Mouse (Mus musculus) testis, postnatal 10 days (tissue): Measurements from ENCODE around the gene Rgs6.

ENCODE experiments used
- DNase-seq: peaks from one replicate; pipeline ENCODE4 v3.0.0; 2021; ENCODE audit warnings: low spot score

Rgs6 gene

DNA sequence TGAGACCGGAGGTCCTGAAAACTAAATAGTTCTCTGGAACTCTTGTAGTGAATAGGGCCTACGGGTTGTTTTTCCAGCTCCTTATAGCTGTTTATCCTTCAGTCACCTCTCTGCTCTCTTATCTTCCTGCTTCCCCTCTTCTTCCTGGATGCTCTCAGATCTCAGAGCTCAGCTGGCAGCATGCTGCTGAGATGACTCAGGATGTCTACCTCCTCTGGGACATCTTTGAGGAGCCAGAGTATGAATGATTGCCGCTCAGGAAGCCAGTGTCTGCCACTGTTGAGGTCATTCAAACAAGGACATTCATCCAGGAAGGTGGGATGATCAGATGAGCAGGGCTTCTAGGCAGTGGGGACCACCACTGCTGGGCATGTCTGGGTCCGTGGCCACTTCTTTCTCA, 498.9 kb downstream of the Rgs6 start:
- no peak for DNase-seq

DNA sequence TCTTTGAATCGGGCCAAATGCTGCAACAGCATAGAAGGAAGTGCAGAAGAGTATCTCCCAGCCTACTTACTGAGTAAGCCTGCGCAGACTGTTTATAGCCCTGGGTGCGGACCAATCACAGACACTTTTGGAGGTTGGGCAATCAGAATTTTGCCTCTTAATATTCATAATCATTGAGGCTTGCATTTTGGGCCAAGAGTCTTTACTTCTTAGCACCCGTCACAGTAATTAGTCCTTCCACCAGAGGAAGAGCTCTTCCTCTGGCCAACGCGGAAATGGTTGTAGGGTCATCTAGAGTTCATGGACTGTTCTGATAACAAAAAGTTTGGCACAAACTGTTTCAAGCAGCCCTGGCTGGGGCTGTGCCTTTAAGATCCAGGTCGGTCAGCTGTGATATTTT, 499.5 kb downstream of the Rgs6 start:
- DNase-seq: no peak

DNA sequence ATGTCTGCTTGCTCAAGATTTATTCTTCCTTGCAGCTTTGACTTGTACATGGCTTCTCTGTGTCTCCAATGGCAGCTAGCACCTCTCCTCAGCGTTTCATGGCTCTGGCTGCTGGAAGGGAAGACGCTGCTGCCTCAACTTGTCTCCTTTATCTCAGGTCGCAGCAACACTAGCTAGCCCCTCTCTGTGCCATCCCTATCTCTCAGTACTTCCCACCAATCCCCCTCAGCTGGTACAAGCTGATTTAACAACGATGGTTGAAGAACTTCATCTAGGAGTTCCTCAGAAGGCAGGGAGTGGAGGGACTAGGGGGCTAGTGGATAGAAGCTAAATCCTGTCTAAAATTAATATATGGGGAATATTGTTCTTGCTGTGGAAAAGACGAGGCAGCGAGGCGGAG, 503.9 kb downstream of the Rgs6 start:
- no peak for DNase-seq

DNA sequence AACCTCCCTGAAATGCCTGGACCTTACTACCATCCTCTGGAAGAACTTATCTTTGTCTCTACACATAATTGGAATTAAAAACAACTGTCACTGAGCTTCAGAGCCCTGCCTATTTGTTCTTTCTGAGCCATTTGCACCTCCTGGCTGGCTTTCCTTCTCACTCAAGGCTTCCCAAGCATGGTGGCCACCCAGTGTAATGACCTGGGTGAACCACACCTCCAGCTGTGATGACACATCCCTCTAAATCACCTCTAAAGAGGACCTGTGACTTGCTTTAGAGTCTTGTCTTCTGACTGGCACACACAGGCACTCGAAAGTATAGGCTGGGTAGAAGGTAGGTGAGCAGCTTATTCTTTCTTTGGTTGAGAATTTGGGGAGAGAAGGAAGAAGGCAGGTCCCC, 509.7 kb downstream of the Rgs6 start:
- no peak for DNase-seq

DNA sequence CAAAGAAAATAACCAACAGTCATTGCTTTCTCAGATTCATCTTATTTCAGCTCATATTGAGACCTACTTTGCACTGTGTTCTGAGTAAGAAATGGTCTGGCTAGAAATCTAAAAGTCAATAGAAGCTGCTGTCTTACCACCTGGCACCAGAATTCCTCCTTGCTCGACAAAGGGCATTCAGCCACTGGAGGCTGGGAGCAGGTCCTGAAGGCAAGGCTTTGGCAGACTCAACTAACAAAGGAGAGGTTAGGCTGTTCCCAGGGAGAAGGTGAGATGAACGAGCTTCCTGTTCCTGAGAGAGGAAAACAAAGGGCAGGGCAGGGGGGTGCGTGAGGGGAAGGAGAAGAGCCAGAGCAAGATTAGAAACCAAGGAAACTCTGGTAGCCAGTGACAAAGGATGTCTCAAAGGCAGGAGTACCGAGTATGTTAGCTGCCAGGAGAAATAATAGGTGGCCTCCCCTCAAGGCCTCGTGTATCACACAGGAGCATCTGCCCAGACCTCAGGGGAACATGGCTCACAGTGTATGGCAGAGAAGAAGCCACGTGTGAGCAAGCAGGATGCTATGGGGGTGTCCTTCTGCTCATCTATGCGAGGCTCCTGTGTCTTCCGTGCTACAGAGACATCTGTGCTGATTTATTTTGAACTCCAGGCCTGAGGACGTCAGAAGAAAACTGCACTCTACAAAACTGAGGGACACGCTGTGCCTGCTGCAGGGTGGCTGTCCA, 510.7 kb downstream of the Rgs6 start:
- no peak for DNase-seq

DNA sequence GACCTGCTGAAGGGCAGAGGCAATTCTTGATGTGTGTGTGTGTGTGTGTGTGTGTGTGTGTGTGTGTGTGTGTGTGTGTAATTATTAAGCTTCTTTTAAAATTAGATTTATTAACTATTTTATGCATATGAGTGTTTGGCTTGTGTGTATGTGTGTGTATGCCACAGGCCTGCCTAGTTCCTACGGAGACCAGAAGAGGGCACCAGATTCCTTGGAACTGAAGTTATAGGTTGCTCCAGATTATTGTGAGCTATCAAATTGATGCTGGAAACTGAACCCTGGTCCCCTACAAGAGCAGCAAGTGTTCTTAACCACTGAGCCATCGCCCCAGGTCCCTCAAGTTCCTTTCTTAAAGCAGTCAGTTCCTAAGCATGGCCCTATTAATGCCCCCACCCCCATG, 511.8 kb downstream of the Rgs6 start:
- DNase-seq: no peak

DNA sequence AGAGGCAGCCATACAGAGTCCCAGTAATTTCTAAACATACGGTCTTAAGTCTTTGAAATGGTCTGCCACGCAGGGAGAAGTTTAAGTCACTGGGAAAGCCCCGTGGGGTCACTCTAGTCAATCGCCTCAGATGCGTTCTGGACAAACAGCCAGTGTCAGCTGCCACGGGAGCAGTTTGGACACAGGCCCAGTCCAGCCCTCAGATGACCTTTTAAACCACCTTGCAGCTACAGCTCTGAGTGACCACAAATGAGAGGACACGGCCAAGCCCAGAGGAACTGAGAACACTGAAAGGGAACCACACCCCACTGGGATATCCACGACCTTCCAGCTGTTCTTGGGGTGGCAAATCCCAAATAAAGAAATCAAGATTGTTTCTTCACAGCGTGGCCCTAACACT, 512.3 kb downstream of the Rgs6 start:
- peak; percentile 49 for DNase-seq

DNA sequence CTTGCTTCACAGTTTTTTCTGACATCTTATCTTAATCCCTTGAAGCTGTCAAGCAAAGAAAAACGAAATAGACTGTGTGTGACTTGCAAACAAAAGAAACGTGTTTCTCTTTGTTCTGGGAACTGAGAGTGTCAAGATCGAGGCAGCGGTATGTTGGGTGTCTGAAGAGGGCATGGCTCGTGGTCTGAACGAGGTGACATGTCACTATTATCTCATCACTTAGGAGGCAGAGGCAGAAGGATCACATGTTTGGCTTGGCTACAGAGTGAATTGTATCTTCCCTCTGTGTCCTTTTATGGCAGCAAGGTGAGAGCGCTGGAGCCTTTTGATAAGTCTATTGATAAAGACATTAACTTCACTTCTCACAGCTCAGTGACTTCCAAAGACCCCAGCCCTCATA, 512.8 kb downstream of the Rgs6 start:
- DNase-seq: no peak

DNA sequence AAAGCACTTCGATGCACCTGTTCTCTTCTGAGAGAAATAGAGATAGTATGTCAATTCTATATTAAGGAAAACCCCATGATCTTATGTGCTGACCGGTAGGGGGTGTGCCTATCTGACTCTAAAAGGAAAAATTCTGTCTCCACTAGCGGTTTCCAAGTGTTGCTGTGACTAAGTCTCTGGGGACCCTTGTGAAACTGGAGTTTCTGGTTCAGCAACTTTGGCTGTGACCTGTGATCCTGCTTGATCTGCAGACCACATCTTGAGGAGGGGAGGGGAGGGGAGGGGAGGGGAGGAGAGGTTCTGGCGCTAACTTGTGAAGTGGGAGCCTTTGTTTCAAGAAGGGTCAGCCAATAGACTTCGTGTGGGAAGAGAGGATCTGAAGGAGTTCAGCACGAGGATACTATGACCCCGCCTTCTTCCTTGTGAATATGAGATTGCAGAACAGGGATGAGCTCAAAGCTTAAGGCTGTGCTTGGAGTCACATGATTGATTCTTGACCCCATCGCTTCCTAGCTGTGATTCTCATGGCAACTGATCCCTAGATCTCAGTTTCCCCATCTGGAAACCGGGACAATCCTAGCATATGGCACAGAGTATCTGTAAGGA, 517.5 kb downstream of the Rgs6 start:
- no peak for DNase-seq

DNA sequence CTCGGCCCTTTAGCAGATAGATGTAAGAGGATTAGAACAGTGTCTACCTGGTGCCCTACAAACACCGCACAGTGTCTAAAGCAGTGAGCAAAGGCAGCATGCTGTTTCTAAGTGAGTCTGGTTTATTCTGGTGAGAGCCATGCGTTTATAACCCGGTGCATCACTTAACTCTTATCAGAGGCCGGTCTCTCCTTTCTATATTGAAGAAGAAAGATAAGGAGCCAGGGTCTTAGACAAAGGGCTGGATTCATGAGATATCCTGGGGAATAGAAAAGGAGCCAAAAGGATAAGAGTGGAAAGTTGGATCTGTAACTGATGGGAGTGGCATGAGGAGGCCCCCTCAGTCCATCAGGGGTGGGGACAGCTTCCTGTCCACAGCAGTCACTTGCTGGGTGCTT, 518.0 kb downstream of the Rgs6 start:
- no peak for DNase-seq

DNA sequence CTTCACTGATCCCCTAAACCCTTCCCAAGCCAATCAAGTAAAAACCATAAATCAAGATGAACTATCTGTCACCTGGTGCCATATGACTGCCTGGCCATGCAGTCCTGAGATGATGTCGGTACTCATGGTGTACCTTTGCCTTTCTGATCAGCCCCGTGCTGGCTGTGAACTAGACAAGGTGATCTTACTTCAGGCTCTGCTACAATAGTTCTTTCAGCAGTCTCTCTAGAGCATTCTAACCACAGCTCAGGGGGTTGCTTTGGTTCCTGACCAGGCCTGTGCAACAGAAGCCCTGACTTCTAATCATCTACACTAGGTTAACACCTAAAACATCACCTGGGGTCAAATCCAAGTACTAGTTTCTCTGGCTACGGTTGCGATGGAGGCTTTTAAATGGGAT, 521.4 kb downstream of the Rgs6 start:
- no peak for DNase-seq

DNA sequence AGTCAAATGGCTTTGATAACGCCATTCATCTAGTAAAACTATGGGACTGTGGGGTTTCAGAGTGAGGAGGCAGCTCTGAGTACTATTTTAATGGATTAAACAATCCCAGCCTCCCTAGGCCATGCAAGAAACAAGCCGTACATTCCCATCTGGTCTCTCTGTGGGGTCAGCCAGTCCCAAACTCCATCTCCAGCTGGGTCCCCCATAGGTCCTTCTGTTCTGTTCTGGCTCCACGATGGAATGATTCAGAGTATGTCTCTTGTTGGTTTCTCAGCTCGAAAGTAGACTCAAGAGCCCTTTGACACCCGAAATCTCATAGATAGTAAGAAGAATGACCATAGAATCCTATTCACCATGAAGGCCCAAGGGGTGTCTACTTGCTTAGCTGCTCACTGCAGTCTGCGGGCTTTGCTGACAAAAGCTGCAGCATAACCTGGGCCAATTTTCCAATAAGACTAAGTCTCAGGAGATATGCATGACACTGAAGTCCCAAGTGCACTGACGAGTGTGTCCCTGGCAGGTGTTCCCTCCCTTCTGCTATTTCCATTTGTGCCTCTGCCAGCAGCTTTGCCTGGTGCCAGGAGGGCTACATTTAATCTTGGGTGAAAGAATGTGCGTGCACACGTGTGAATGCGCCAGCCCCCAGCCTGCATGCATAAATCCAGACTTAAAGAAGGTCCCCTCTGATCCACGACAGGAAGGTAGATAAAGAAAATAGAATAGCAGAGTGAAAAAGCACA, 522.0 kb downstream of the Rgs6 start:
- no peak for DNase-seq

DNA sequence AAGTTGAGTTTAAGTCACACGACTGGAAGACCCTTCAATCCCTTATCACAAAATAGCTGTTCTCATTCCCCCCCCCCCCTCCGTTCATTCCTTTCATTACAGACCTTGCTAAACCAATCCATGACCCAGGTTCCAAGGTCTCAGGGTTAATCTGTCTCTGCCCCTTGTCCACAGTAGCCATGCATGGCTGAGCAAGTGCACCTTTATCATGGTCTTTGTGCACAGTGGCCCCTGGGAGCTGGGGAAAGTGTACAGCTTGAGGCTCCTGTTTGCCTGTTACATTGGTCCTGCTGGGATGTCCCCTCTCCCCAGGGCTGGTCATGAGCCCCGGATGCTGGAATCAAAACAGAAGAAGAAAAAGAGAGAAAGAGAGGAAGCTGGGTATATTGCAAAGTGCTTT, 522.6 kb downstream of the Rgs6 start:
- DNase-seq: no peak

DNA sequence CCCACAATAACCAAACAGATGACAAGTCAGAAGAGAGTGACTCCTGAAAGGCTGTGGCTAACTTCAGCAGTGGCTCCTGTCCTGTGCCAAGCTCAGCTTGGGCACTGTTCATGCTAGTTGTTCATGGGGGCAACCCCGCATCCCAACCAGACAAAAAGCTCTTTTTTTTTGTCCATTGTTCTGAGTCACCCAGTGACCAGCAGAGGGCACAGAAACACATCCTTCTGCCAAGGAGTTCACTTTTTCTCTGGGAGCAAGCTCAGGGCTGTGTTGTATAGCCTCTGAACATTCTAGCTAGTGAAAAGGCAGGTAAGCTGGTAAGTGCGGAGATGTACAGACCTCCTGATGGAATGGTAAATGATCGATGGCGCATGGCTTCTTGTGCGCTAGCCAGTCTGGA, 524.2 kb downstream of the Rgs6 start:
- no peak for DNase-seq

DNA sequence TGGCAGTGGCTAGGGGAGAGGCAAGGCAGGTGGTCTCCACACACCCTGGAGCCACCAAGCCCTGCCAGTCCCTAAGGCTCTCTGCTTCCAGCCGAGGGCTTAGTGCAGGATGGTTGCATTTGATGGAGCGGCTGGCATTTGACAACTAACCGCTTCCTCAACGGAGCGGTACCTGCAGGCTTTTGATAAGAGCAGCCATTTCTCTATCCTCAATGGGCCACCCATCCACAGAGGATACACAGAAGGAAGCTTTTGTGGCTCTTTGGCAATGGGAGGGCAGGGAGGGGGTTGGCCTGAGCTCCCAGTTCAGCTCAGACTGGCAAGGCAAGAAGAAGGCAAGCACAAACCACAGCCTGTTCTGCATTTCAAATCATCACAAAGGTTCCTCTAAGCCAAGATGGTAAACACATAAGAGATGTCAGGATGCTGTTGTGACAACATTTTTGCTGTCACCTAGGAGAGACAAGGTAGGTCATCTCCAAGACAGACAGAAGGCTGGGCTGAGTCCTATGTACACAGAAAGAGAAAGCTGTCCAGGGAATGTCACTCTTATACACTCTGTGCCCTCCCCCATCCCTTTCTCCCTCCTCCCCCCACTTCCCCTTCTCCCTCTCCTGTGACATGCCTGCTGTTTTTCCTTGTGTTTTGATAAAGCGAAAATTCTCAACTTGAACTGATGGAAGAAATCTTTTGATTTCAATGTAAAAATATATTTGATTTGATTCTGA, 525.0 kb downstream of the Rgs6 start:
- no peak for DNase-seq

DNA sequence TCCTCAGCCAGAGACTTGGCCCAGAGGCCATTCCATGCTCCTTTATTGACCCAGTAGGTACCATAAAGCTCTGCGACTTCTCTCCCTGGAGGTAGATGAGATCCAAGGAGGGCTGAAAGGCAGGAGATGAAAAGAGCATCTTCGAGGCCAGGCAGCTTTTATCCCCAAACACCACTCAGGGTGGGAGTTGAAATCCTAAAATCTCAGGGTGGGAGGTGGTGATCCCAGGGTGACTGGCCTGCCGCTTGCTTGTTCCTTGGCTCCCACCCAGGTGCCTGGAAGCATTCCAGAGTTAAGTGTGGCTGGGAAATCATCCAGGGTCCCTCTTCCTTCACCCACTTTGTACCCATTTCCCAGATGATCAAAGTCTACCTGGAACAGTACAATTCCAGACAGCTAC, 525.9 kb downstream of the Rgs6 start:
- DNase-seq: peak; percentile 68

DNA sequence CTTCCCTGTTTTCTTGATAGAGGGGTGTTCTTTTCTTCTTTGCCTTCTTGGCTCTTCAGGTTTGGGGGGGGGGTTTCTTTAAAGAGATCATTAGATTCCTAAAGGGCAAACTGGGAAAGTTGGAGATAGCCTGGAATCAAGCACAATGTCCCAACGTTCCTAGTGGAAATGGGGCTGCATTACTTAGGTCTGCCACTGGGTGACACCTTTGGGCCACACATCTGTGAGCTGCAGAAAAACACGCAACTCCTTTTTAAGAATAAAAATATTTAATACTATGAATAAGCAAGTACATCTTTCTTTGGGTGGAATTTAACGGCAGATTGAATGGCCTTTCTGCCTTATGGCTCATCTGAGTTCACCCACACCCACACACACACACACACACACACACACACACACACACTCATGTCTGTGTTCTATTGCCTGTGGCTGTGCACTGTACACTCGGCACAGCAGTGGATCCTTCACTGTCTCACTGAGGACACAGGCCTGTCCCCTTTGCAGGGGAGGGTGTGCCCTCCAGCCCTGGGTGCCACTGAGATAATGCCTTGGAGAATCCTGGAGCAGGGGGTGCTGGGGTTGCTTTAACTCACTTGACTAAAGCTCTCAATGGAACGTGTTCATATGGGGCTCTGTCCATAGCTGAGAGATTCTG, 526.4 kb downstream of the Rgs6 start:
- peak; percentile 85 for DNase-seq

DNA sequence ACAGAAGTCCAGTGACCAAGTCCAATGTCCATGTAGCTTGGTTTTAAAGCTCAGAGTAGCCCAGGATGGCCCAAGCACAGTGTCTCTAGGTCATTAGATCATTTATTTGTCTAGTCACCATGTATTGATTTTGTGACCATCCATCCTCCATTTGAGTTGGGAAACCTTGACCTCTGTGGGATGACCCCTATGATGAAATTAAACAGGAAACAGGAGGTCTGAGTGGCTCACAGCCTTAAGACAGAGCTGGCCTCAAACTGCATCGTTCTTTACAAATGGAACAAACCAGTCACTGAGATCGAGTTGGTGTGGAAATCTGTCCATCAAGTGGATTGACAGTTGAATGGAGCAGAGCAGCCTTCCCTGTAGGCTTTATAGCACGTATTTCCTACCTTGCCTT, 536.0 kb downstream of the Rgs6 start:
- DNase-seq: no peak

DNA sequence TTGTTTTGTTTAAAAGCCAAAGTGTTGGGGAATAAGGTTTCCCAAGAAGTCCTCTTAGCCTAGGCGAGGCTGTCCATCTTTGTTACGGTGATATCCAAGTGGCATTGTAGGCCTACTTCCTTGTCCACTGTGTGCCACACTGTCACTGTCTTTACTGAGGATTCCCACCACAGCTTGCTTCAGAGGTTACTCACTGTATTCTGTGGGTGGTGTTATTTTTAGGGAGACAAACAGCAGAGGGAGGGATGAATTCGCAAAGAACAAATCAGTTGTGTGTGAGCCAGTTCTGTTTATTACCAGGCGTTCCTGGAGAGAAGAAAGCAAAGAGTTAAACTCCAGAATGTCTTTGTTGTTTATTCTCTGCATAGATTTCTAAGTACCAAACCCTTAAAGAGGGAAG, 537.2 kb downstream of the Rgs6 start:
- no peak for DNase-seq

DNA sequence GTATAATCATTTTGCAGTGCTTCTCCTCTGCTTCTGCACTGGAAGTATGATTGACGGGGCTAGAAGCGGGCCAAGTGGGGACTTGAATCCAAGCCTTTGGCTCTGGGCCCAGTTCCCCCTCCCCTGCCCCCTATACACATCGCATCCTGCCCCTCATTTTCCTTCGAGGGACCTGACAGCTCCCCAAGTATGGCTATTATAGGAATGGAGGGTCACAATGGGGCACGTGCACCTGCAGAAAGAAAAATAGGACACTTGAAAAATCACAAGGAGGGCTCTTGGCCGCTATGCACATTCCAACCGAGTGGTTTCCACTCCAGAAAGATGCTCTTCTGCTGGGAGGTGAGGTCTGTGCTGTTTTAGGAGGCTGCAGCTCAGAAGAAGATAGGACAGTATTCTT, 538.8 kb downstream of the Rgs6 start:
- no peak for DNase-seq

DNA sequence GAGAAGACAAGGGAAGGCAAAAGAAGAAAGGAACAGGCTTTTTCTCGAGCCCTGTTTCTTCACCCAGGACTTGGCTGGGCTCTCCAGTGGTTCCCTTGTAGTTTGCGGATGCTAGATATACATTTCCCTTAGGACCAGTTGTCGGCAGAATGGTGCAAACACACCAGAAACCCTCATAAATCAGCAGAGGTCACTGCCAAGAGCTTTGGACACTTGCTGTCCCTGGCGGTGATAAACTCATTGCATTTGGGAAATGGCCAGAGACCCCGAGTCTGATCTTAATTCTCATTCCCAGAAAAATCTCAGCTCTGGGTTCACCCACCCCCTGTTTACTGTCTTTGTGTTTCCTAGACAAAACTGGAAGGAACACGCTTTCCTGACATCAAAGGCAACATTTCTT, 539.9 kb downstream of the Rgs6 start:
- no peak for DNase-seq

DNA sequence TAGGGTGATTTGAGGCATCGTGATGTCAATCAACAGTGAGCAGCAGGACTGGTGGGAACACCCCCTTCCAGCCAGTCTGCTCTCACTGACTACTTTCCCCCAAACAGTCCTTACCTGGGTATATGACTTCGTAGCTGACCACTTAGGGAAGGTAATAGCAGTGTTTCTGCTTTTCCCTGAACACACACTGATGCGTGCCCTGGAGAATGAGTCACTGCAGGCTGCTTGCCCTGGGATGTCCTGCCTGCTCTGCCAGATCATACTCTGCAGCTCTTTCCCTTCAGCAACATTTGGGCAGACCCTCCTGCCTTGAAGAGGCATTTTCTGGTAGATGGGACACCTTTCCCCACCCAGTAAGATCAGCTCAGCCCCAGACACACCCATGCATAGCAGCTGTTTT, 540.5 kb downstream of the Rgs6 start:
- DNase-seq: no peak
